Mouse (Mus musculus) liver, embryonic 11.5 days (tissue): ENCODE data around the gene Bcl6. TPM values are rescaled to one million over a fixed set of nuclear protein-coding genes. Genes with fewer than 3 reads are reported as not detected.
A peak's percentile ranks its signal among the peaks of the same experiment; 100 is the strongest.

ENCODE experiments used
- ATAC-seq: fragments of 200-750 bp; cut with Nextera tagmentation; replicated peaks from 2 replicates; pipeline ENCODE4 v1.8.0; 2017; ENCODE audit warnings: moderate number of reproducible peaks, mild to moderate bottlenecking, moderate TSS enrichment, moderate library complexity; ENCODE audit not compliant: low FRiP score
- DNase-seq: peaks from one replicate; pipeline ENCODE4 v3.0.0-alpha.2; 2017; ENCODE audit warnings: low spot score
- H3K27ac ChIP-seq: fragments of 300-500 bp; sonication (generic); 2 replicates; pipeline ENCODE4 v1.5.1; 2014; ENCODE audit warnings: mild to moderate bottlenecking, low read depth, low read length, control low read depth
- H3K27me3 ChIP-seq: fragments of 300-500 bp; sonication (generic); replicated peaks from 2 replicates; pipeline ENCODE4 v1.6.1; 2014; ENCODE audit warnings: low read length, mixed read lengths; ENCODE audit not compliant: control insufficient read depth, insufficient read depth
- H3K36me3 ChIP-seq: fragments of 300-500 bp; sonication (generic); 2 replicates; pipeline ENCODE4 v1.6.1; 2014; ENCODE audit warnings: mild to moderate bottlenecking, low read length, moderate library complexity, mixed read lengths; ENCODE audit not compliant: control insufficient read depth, insufficient read depth
- H3K4me1 ChIP-seq: fragments of 300-500 bp; sonication (generic); replicated peaks from 2 replicates; pipeline ENCODE4 v1.6.1; 2014; ENCODE audit warnings: low read length, mixed read lengths; ENCODE audit not compliant: control insufficient read depth, insufficient read depth
- H3K4me2 ChIP-seq: fragments of 300-500 bp; sonication (generic); 2 replicates; pipeline ENCODE4 v1.6.1; 2014; ENCODE audit warnings: mild to moderate bottlenecking, control low read depth, moderate library complexity
- H3K4me3 ChIP-seq: fragments of 300-500 bp; sonication (generic); 2 replicates; pipeline ENCODE4 v1.5.1; 2014; ENCODE audit warnings: low read depth, low read length, control low read depth
- H3K9ac ChIP-seq: fragments of 300-500 bp; sonication (generic); 2 replicates; pipeline ENCODE4 v1.6.1; 2014; ENCODE audit warnings: low read depth, low read length, control low read depth
- H3K9me3 ChIP-seq: fragments of 300-500 bp; sonication (generic); 2 replicates; pipeline ENCODE4 v1.6.1; 2016; ENCODE audit warnings: low read length, inconsistent platforms, mixed read lengths; ENCODE audit not compliant: control insufficient read depth
- WGBS: fragments of 180-500 bp; shearing (Covaris S2); extraction: QIAGEN DNeasy Blood & Tissue Kit; methylation state at CpG from one replicate; pipeline ENCODE4 v1.1.7; 2014; 5-methylcytosine and 5-hydroxymethylcytosine counted together
- polyA plus RNA-seq: library from polyadenylated mRNA; unstranded; fragments of >200 nt; fragmentation: Nextera tagmentation; extraction: Ambion mirVana; gene quantifications from 2 replicates; pipeline ENCODE4 v1.2.1, GENCODE M21; 2014

The Bcl6 gene
- polyA plus RNA-seq, 1 experiment from 2014 or later, result 0.38 TPM

- no peaks in the 10 kb centered on the region for H3K9me3 ChIP-seq
- ATAC-seq (no peak), DNase-seq (no peak)
- no peak overlapping the region for H3K9ac ChIP-seq
- no peak overlapping the region for H3K27ac ChIP-seq
- H3K27me3 ChIP-seq, result no peaks in the 10 kb centered on the region
- 82% methylated on average over 2 of the region's 2 CpGs for WGBS
- H3K36me3 ChIP-seq, result no peaks in the 10 kb centered on the region
- no peak overlapping the region for H3K4me3 ChIP-seq
- no peak overlapping the region for H3K4me2 ChIP-seq
- no peaks in the 10 kb centered on the region for H3K4me1 ChIP-seq
These were observed 26.3 kb downstream of the Bcl6 start for GRCm38 (mm10) chr16:23962401-23962800.

DNA sequence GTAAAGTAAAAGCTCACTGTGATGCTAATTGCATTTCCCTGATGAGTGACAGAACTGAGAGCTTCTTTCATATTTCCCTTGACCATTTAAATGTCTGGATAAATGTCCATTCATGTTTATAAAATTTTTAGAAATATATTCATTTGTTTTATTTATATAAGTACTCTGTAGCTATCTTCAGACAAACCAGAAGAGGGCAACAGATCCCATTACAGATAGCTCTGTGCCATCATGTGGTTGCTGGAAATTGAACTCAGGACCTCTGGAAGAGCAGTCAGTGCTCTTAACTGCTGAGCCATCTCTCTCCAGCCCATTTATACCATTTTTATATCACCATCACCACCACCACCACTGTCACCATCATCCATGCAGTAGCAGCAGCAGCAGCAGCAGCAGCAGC is 29.7 kb downstream of the Bcl6 start:
- ATAC-seq (no peak), DNase-seq (no peak)
- Histone ChIP-seq H3K9me3 (no peaks in the 10 kb centered on the region), H3K27ac (no peak overlapping the region), H3K4me3 (no peak overlapping the region), H3K9ac (no peak overlapping the region), H3K4me2 (no peak overlapping the region), H3K27me3 (no peaks in the 10 kb centered on the region), H3K4me1 (no peaks in the 10 kb centered on the region), H3K36me3 (no peaks in the 10 kb centered on the region)

DNA sequence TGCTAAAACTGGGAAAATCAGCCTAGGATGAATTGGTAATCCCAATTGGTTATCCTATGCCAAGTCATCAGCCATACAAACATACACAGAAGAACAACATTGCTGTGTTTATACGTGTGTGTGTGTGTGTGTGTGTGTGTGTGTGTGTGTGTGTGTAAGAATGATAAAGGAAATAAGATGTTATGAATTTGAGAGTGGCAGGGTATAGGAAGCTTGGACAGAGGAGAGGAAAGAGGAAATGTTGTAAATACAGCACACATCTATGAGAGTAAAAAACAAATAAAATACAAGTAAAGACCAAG is 34.7 kb downstream of the Bcl6 start:
- Histone ChIP-seq H3K9ac (no peak overlapping the region), H3K27me3 (no peaks in the 10 kb centered on the region), H3K9me3 (no peaks in the 10 kb centered on the region), H3K27ac (no peak overlapping the region), H3K36me3 (no peaks in the 10 kb centered on the region), H3K4me1 (no peaks in the 10 kb centered on the region), H3K4me3 (no peak overlapping the region), H3K4me2 (no peak overlapping the region)
- ATAC-seq (no peak), DNase-seq (no peak)
- 9% methylated on average over 1 of the region's 1 CpGs for WGBS

GRCm38 (mm10) chr16:23953189-23953958 is 35.3 kb downstream of the Bcl6 start:
- ATAC-seq, result no peak
- DNase-seq, result peak; percentile 44
- H3K4me1 ChIP-seq, result no peaks in the 10 kb centered on the region
- 51% methylated on average over 11 of the region's 11 CpGs for whole genome bisulfite sequencing
- H3K36me3 ChIP-seq, result no peaks in the 10 kb centered on the region
- H3K27ac ChIP-seq, result no peak overlapping the region
- H3K9me3 ChIP-seq, result no peaks in the 10 kb centered on the region
- H3K9ac ChIP-seq, result no peak overlapping the region
- no peak overlapping the region for H3K4me3 ChIP-seq
- H3K4me2 ChIP-seq, result no peak overlapping the region
- no peaks in the 10 kb centered on the region for H3K27me3 ChIP-seq

DNA sequence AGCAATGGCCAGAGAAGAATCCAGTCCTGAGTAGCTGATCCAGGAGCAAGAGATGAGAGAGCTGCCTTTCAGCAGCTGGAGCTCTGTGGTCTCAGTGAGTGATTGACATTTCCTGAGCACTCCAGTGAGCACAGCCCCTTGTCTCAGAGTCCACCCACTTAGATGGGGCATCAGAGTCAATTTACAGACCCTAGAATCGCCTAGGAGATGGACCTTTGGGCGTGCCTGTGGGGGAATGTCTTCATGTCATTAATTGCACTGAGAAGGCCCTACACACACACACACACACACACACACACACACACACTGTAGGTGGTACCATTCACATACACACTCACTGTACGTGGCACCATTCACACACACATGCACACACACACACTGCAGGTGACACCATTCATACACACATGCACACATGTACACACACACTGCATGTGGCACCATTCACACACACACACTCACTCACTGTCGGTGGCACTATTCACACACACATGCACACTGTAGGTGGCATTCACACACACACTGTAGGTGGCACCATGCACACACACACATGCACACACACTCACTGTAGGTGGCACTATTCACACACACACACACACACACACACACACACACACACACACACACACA is 36.4 kb downstream of the Bcl6 start:
- no peaks in the 10 kb centered on the region for H3K27me3 ChIP-seq
- no peak overlapping the region for H3K27ac ChIP-seq
- H3K4me2 ChIP-seq, result no peak overlapping the region
- no peaks in the 10 kb centered on the region for H3K4me1 ChIP-seq
- ATAC-seq (no peak), DNase-seq (peak; percentile 16)
- H3K9me3 ChIP-seq, result no peaks in the 10 kb centered on the region
- H3K9ac ChIP-seq, result no peak overlapping the region
- no peak overlapping the region for H3K4me3 ChIP-seq
- H3K36me3 ChIP-seq, result no peaks in the 10 kb centered on the region
- 68% methylated on average over 4 of the region's 4 CpGs for WGBS

GRCm38 (mm10) chr16:23947654-23948053 is 41.0 kb downstream of the Bcl6 start:
- no peak for DNase-seq
- WGBS, result 86% methylated on average over 6 of the region's 6 CpGs
- no peaks in the 10 kb centered on the region for H3K9me3 ChIP-seq

GRCm38 (mm10) chr16:23944801-23945200 is 43.9 kb downstream of the Bcl6 start:
- H3K9me3 ChIP-seq, result no peaks in the 10 kb centered on the region
- H3K27ac ChIP-seq, result no peak overlapping the region
- no peaks in the 10 kb centered on the region for H3K4me1 ChIP-seq
- 58% methylated on average over 3 of the region's 3 CpGs for WGBS
- no peaks in the 10 kb centered on the region for H3K27me3 ChIP-seq
- no peak overlapping the region for H3K9ac ChIP-seq
- ATAC-seq (no peak), DNase-seq (no peak)
- H3K4me3 ChIP-seq, result no peak overlapping the region
- H3K4me2 ChIP-seq, result no peak overlapping the region
- H3K36me3 ChIP-seq, result no peaks in the 10 kb centered on the region

More at GRCm38 (mm10) chr16:23947654-23948053, 41.0 kb downstream of the Bcl6 start:
- no peaks in the 10 kb centered on the region for H3K4me1 ChIP-seq
- no peaks in the 10 kb centered on the region for H3K27me3 ChIP-seq
- no peak overlapping the region for H3K9ac ChIP-seq
- no peaks in the 10 kb centered on the region for H3K36me3 ChIP-seq
- H3K4me3 ChIP-seq, result no peak overlapping the region
- no peak overlapping the region for H3K4me2 ChIP-seq
- H3K27ac ChIP-seq, result no peak overlapping the region
- no peak for ATAC-seq

GRCm38 (mm10) chr16:23934397-23934796 is 54.3 kb downstream of the Bcl6 start:
- no peak for ATAC-seq
- Histone ChIP-seq H3K9ac (no peak overlapping the region), H3K4me1 (no peaks in the 10 kb centered on the region), H3K27ac (no peak overlapping the region), H3K9me3 (no peaks in the 10 kb centered on the region), H3K4me2 (no peak overlapping the region), H3K4me3 (no peak overlapping the region), H3K27me3 (no peaks in the 10 kb centered on the region), H3K36me3 (no peaks in the 10 kb centered on the region)
- no peak for DNase-seq
- WGBS, result 54% methylated on average over 2 of the region's 2 CpGs

GRCm38 (mm10) chr16:23932294-23932693 is 56.4 kb downstream of the Bcl6 start, which contains the start of gene Rtp2:
Rtp2 (minus strand) TSS chr16:23932394.
- DNase-seq (no peak), ATAC-seq (no peak)
- WGBS, result 84% methylated on average over 11 of the region's 11 CpGs
- Histone ChIP-seq H3K27me3 (no peaks in the 10 kb centered on the region), H3K9me3 (no peaks in the 10 kb centered on the region), H3K4me3 (no peak within 1 kb of the TSS), H3K4me1 (no peaks in the 10 kb centered on the region), H3K4me2 (no peak within 1 kb of the TSS), H3K9ac (no peak within 1 kb of the TSS), H3K27ac (no peak within 1 kb of the TSS), H3K36me3 (no peaks in the 10 kb centered on the region)
